Mouse (Mus musculus) ovary, postnatal 36 days (tissue): Measurements from ENCODE around the gene Slco1a4.
"Not testable (repeated sequence)": the region's sequence is repeated elsewhere in the genome, so short reads cannot be mapped to it uniquely, and the experiment has no call there.

Experiments
- DNase-seq: peaks from one replicate; pipeline ENCODE4 v3.0.0; 2022; ENCODE audit warnings: low spot score, mixed read lengths

The Slco1a4 gene

DNA sequence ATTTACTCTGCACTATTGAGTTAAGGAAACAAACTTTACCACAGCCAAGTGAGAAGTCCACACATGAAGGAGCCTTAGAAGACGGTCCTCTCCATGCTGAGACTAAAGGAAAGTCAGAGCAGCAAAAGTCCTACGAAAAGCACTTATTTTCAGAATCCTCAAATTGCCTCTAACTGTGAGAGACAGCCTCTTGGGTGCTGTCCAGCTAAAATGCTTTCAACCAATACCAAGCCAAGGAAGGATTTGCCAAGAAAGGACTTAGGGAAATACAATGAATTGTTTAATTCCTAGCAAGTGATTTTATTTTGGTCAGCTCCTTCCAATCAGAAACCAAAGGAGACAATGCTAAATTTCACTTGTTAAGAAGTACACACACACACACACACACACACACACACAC is at the start of gene Slco1a4:
Gene Slco1a4 (minus strand): TSS at position 115 of the 400 bp plus-strand sequence.
- DNase-seq: no peak

DNA sequence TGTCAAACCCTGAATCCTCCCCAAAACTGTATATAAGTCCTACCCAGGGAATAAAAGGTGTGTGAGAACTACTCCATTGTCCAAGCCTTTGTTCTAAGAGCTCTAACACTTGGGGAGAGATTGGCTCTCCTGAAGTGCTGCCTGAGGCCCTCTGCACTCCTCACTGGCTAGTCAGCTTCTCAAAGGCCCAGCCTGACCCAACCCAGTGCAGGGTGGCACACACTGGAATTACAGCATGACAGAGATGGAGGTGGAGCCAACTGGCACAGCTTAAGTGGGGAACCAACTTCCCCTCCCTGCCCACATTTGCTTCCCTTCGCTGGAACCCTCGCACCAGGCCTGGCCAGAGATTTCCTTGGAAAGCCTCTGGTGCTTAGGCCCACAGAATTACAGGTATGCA is 42.2 kb upstream of the Slco1a4 start:
- no peak for DNase-seq

DNA sequence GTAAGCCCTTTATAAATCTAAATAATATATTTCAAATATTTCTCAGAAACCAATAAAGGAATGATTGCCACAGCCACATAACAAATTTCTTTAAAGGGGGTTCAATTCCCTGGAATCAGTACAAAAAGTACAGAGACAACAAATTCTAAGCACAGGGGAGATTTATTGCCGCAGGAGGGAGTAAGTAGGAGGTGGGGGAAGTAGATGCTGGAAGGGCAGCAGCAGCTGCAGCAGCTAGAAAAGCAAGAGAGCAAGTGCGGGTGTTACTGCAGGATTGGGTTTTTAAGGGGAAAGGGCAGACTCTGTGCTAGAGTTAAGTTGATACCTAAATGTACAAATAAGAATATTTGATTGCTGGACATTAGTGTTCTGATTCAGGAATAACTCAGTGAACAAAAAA is 33.7 kb upstream of the Slco1a4 start:
- no peak for DNase-seq

DNA sequence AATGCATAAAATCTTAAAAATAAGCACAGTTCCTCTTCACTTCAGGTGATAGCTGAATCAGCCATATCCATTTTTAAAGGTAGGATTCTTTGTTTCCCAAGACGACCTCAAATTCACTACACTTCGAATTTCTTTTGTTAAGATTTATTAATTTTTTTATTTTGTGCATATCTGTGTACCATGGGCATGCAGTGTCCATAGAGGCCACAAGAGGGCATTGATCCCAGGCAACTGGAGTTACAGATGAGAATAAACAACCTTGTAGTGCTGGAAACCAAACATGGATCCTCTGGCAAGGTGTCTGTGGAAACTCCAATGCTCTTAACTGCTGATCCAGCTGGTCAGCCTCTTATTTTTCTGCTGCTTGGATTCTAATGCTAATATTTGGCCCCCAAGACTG is 32.2 kb upstream of the Slco1a4 start:
- DNase-seq: no peak

DNA sequence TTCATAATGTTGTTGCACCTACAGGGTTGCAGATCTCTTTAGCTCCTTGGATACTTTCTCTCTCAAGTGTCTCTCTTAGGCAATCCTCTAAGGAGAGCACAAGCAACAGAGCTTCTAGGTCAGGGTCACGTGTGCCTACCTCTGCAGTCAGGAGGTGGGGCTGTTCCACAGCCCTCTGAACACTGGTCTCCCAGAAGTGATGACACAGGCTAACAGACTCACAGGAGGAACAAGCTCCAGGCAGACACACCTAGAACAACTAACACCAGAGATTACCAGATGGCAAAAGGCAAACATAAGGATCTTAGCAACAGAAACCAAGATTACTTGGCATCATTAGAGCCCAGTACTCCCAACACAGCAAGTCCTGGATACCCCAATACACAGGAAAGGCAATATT is 26.6 kb upstream of the Slco1a4 start:
- no peak for DNase-seq

DNA sequence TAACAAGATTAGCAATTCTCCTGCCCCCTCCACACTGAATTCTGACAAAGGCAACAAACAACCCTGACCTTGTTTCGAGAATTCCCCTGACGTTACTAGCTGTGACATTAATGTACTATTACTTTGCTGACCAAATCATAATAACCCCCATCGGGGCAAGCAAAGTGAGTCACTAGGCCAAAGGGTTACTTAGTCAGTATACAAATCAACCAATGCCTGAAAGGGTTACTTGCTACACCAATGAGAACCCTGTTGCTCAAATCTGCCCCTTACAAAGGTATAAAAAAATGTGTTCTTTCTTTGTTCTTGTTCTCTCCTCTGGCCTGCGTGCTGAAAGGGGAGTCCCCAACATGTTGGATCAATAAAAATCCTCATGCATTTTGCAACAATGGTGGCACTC is 19.7 kb upstream of the Slco1a4 start:
- DNase-seq: not testable (repeated sequence)

DNA sequence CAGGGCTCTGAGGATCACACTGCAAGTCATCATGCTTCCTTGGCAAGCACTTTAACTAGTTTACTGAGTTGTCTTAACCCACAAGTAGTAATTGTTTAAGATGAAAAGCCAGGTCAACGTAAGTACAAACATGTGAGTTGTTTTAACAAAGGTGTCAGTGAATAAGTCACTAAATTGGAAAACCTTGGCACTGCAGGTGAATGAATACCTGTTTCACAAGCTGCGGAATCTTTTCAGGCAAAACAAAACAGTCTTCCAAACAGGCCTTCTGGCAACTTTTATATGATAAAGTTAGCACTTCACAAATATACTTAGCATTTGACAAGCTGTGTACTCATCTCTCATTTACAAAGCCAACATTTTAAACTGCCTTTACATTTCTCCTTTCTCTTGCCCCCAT is 15.7 kb upstream of the Slco1a4 start:
- no peak for DNase-seq

DNA sequence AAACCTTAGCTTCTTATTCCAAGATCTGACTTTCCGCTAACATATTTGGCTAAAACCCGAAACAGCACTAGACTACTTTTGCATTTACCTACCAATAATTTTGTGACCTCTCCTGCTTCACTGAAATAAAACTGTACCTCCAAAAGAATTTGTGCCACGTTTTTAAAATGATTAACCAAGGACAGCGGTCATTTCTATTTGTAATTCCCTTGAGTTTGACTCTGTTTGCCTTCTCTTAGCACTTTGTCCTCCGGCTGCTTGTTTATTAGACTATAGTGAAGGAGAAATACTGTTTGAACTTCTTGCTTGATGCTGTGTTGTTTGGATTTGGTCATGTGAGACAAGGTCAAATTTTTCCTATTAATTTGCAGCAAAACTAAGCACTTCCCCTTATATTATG is 12.7 kb upstream of the Slco1a4 start:
- no peak for DNase-seq

DNA sequence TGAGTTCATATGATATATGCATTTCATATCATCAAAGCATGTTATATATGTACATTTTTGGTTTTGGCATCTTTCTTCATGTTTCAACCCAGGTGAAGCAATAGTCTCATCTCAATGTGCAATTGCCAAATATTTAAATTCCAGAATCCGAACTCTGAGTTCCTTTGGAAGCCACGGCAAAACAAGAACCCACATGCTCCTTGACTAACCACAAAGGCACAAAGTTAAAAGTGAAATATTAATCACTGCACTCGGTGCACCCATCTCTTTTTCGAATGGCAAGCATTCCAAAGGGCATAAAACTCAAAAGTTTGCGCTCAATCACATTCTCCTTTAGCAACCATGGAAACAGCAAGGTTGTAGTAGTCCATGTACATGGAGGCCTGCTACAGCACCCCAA is 10.0 kb upstream of the Slco1a4 start:
- no peak for DNase-seq

DNA sequence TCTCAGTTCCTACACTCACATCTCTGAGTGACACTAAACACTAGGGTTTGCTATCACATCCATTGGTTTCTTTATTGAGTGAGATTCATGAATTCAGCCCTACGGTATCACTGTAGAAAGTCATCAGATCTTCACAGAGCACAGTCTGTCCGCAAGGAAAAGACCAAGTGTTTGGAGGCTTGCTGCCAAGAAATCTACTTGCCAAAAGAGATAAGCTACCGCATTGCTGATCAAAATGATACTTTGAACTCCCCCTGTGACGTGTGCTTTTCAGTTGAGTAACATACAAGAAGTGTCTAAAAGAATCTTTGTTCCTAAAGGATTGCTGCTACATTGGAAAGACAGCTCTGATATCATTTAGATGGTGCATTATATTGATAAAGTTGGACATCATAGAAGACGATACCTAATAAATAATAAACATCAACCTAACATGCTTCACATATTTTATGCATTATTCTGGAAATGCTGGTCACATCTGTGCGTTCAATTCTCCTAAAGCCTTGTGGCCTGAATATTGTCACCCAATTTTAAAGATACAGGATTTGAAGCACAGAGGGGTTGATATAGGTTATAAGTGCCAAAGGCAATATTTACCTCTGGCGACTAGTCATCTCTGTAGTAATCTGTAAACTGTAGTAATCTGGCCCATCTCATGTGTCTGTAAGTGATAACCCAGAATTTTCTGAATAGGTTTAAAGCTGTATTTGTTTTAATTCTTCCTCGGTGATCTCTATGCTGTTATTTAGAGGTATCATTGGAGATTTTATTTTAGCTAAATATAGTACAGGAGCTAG is 1.9 kb upstream of the Slco1a4 start:
- DNase-seq: no peak

DNA sequence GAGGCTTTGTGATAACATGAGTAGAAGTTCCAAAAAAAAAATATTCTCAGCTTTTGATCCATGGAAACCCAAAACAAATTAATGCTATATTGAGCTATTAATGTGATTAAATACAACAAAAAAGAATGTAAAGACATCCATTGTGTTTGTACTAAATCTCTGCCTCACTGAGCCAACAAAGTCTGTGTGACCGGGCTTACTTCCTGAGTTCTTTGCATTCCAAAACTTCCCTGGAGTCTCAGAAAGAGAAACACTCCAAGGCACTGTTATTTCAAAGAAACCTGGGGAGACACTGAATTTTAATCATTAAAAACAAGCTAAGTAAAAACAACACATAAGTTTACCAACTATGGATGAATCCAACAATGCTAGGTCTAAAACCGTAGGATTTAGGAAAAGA is 2.4 kb downstream of the Slco1a4 start:
- DNase-seq: no peak

DNA sequence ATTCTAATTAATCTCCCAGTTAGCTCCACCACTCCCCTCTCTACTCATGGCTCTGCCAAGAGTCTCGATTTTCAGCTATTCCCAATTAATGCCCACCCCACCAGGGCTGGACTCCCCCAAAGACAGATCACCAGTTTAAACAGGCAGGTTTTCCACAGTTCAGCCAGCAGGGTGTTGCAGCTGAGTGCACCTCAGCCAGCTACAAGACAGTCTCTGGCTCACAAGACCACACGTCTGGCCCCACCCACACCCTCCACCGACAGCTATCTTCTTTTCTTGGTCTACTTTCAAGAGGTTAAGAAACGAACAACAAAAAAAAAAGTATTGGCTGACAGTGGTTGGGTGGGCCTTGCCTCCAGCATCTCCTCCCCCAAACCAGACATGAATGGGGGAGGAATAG is 6.9 kb downstream of the Slco1a4 start:
- no peak for DNase-seq

DNA sequence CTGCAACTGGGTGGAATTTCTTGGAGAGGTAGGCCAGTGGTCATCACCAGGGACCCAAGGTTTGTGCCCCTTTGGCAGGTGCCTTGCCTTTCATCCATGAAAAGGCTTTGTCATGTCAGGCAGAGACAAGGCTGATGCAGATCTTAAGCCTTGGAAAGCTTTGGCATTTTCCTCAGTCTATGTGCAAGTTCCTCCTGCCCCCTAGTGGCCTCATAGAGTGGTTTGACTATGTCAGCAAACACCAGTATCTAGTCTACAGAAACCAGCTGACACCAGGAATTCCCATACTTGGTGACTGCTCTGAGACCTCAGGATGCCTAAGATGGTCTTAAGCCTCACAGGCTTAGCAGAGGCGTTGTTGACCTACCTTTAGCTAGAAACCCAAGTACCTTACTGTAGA is 58.2 kb downstream of the Slco1a4 start:
- DNase-seq: no peak

DNA sequence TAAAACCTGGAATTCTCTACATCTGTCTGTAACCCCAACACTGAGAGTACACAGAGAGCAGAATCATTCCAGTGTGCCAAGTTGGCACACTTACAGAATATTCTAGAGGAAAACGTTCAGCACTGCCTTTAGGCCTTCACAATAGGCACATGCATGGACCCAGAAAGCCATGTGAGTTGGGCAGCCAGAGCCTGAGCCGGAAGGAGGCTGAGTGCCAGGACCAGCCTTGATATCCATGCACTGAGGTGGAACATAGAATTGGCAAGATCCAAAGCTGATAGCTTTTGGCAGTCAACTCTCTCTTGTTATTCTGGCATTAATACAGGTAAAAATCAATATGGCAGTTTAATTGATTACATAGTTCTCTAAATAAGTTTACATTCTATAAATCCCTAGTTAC is 81.5 kb downstream of the Slco1a4 start:
- DNase-seq: peak; percentile 7

DNA sequence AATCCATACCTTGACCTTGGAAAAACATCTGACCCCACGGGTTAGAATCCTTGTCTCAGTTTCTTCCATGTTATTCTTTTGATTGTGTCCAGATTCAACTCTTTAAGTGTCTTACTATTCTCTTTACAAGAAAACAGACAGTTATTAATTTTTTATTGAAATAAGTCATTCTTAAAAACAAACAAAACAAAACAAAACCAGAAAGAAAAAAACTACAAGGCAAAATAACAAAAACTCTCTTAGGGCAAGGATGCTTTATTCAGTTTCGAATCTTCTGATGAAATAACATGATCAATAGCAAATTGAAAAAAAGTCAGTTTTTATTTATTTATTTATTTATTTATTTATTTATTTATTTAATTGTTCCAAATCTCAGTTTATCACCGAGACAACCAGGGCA is 82.3 kb downstream of the Slco1a4 start, which contains the start of gene Gm5724:
Gene Gm5724 (minus strand): TSS at position 101 of the 400 bp plus-strand sequence.
- no peak for DNase-seq
